Mouse (Mus musculus) frontal cortex, adult (tissue): Measurements from ENCODE around the gene A3galt2.

ENCODE experiments used
- ATAC-seq: cut with Nextera tagmentation; 2 replicates; pipeline ENCODE4 v1.9.2; 2017; ENCODE audit warnings: mild to moderate bottlenecking, moderate library complexity, mixed read lengths; ENCODE audit not compliant: low TSS enrichment

Gene A3galt2

DNA sequence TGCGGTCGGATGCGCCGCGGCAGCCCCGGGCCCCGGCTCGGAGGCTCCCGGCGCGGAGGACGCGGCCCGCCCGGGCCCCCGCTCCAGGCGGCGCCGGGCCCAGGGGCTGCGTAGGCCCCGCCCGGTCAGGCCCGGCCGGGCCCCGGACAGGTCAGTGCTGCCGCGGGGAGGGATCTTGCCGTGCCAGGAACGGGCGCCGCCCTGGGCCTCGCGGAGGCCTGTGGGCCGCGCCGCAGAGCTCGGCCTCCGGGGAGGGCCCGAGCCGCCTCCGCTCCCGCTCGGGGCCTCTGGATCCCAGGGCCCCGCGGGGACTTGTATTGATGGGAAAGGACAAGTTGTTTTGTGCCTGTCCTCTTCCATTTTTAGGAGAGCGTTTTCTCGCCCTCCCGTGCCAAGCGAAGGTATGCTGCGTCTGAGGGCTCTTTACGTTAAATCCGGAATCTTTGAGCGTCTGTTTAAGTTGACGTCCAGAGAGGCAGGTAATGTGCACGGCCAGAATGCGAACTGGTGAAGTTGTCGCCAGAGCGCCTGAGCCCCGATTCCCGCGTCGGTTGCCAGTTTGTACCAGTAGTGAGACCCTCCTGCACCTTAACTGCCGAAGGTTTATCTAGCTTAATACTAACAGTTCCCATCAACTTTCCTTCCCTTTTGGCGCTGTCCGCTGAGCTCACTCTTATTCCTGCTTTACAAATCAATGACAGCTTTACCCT lies 27.3 kb upstream of the A3galt2 start:
- ATAC-seq = peak; percentile 49

DNA sequence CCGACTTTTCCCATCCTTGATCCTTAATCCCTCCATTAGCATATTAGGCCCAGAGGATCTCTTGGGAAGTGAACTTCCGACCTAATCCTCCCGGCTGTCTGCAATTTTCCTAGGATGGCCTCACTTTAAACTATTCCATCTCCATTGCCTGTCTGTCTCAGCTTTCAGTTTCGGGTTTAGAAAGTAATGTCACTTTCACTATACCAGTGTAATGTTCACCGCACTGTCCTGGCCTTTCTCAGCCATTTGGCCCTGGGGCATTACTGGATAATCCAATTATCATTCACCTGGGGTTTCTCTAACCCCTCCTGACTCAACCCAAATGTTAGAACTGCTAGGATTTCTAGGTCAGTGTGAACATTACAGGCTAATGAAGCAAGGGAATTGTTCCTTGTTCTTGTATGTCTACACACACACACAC lies 26.7 kb upstream of the A3galt2 start:
- no peak for ATAC-seq

- ATAC-seq = no peak
These were observed 26.0 kb upstream of the A3galt2 start for GRCm38 (mm10) chr4:128729033-128729708.

DNA sequence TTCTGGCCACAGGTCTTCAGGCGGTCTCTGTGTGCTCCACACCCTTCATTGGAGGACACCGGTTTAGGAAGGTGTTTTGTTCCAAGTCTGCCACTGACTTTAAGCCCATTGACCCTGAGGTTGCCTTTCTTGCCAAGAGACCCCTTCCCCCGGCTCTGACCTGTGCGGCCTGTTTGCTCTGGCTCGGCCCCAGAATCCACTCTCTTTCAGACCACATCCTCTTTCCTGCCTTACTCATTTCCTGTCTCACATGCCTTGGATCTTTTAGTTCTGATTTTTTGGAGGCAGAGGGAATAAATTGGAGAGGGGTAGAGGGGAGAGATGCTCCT lies 25.5 kb upstream of the A3galt2 start:
- no peak for ATAC-seq

DNA sequence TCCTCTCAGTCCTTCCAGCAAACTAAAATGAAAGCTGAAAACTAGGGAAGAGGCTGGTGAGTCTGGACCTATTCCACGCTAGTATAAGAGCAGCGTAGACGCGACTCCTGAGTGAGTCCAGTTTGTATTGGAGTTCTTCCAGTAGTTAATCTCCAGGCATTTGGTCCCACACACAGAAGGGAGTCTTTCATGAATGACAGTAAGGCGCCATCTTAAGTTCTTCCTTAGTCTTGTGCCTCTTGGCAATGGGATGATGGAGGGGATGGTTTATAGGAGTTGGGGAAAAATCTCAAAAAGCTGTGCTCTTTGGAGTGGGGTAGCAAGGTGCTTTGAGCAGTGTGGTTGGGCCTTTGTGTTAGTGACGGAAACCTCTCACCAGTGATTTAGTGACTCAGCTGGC lies 24.9 kb upstream of the A3galt2 start:
- no peak for ATAC-seq

GRCm38 (mm10) chr4:128732794-128733193 lies 22.4 kb upstream of the A3galt2 start:
- no peak for ATAC-seq

GRCm38 (mm10) chr4:128733496-128733895 lies 21.7 kb upstream of the A3galt2 start:
- ATAC-seq = no peak

DNA sequence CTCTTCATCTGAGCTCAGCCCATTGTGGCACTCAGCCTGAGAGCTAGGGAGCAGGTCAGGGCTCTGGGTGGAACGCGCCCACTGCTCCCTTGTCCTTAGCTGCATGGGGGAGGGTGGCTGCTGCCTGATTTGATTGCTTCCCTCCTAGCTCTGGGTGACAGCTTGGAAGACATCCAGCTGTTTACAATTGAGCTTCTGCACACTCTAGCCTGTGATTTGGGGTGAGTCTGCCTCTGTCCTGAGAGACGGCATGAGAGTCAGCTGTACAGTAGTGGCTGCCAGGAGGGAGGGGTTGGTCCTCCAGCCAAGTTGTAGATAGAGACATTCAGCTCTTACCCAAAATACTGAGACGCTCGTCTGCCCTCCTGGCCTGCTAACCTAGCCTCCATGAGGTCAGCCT lies 20.9 kb upstream of the A3galt2 start:
- peak; percentile 69 for ATAC-seq

DNA sequence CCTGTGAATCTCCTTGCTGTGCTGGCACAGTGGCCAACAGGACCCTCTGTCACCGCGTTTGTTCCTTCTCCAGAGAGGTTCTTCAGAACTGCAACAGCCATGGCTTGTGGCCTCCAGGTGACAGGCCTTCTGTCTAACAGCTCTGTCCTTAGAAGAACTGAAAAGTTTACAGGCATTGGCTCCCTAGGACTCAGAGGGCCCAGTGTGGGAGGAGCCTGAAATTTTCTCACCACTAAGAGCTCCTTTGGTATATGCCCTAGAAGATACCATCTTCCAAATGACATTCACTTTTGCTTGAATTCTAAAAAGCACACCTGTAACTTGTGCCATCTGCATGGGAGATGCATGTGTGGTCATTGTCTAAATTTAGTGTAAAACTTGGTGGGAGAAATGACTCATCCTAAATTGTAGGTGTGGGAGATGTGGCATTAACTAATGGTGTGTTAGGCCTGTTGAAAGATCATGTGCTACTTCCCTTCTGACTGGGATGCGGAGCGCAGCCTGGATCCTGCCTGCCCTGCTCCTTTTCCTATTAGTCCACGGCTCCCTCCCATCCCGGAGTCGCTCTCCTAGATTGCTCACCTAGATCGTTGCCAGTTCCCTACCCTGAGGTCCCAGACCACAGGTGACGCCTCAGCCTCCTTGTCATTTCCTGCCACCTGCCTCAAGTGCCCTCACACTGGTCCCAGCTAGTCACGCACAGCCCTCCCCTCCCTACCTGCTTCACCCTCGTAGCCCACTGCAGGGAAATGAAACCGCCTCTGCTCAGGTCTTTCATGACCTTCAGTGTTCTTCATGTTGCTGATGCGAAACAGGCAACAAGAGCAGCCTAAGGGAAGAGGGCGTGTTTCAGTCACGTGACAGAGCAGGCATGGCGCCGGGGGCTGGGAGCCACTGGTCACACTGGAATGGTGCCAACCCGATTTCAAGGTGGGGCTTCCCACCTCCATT lies 20.2 kb upstream of the A3galt2 start:
- peak; percentile 42; the same call in 1 of the 2 replicates for ATAC-seq

DNA sequence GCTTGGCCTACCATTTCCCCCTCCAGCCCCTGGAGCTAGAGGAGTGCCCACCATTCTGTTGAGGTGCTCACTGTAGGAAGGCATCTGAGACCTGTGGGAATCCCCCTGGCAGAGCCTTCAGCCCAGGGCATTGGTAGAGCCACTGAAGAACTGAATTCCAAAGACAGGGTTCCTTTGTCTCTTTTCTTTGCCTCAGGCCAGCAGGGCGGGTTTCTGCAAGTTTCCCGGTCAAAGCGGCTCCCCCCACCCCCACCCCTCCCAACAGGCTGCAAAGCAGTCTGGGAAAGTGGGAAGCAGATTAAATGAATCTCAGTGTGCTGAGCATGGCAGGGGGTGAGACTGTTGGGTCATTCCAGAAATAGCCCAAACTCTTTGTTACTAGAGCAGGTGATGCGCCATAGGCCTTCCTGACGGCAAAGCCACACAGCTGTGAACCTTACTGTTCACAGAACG lies 18.0 kb upstream of the A3galt2 start:
- ATAC-seq = no peak

DNA sequence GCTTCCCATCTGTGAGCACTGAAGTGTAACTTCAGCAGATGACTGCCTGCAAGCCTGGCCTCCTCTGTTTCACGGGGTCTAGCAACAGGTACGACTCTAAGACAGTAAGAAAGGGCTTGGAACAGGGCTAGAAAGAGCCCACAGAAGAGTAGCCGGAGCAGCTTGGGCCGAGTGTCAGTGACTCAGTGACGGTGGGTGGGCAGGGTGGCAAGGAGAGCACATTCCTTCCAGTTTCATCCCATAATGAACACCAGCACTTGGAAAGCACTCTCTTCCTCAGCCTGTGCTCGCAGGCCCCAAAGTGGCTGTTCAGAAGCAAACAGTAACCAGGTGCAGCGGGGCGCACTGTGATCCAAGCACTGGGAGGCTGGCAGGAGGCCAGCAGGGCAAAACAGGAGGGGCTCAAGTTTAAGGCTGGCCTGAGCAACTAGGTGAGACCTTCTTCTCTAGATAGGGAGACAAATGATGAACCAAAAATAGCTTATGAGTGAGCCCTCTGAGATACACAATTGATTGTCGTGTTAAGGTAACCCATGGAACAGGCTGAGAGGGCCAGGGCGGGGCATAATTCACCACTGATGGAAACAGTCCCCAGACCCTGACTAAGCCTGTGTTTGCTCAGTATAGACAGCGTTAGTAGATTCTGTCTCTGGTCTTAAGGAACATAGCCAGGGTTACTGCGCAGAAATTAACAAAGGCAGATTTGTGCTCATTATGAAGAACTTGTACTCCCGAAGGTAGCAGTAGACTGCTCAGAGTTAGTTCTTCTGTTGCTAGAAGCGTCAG lies 17.1 kb upstream of the A3galt2 start:
- ATAC-seq = no peak

- ATAC-seq = no peak
These were observed 14.3 kb upstream of the A3galt2 start for GRCm38 (mm10) chr4:128740878-128741277.

DNA sequence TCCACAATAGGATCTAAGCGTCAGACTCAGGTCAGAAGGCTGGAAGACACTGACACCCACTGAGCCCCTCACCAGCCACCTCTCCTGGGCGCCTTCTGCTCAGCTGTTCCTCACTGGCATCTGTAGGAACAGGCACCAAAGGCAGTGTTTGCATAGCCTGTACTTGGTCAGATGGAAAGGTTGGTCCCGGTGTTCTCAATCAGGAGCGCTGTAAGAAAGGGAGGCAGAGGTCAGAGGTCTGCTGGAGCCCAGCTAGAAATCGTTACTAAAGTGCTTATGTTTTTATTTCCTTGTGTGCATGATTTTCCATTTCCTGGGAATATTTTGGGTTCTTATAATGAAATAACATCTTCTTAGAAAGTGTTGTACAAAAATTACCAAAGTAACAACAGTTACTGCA lies 13.3 kb upstream of the A3galt2 start:
- no peak for ATAC-seq

DNA sequence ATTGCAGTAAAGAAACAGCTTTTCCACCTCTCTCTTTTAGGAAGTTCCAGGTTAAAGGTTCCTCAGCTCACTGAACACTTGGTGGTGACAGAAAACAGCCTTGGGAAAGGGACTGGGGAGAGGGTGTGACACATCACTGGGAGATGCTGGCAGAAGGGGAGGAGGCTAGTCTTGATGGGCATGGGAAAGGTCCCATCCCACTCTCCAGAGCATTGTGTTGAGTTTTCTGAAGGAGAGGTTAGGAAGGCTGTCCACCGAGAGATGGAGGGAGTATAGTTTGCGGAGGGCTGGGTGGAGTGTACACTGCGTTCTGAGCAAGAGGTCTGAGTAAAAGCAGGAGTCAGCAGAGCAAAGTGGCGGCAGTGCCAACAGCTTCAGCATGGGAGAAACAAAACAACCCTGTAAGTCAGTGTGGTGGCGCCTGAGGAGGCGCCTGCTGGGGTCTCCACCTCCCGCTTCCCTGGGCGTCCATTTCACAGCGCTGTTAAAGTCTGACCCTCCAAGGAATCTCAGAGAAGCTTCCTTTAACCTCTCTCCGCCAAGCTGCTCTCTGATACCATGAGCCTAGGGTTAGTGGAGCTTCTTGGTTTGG lies 12.7 kb upstream of the A3galt2 start:
- no peak for ATAC-seq

DNA sequence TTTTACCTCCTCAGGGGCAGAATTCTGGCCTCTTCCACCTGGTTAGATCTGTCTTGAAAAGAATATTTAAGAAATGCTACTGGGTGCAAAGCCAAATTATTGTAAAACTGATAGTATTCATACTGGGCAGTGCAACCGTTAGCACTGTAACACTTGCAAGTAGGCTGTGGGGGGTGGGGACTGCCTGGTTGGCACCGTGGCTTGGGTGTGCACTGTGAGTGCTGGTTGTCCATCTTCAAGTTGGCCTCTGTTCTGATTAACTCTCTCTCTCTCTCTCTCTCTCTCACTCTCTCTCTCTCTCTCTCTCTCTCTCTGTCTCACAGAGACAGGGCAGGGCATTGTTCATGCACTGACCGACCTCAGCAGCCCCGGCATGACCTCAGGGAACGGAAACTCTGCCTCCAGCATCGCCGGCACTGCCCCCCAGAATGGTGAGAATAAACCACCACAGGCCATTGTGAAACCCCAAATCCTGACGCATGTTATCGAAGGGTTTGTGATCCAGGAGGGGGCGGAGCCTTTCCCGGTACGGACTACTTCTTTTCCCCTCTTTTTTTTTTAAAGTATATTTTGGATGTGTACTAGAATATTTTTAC lies 12.0 kb upstream of the A3galt2 start:
- no peak for ATAC-seq

DNA sequence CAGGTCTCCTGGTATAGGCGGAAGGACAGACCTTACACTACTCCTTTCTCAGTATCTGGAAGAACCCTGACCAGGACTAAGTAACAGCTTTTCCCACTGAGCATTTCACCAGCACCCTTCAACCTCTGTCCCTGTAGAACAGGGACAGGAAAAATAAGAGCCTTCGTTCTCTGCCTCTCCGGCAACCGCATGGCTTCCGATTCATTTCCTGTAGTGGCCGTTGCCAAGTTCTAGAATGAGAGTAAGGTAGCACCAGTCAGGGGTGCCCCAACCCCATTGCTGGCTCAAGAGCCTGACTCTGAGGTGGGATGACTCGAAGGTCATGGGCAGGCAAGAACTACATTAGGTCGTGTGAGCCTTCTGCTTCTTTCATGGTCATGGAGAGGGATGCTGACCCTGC lies 10.0 kb upstream of the A3galt2 start:
- no peak for ATAC-seq

DNA sequence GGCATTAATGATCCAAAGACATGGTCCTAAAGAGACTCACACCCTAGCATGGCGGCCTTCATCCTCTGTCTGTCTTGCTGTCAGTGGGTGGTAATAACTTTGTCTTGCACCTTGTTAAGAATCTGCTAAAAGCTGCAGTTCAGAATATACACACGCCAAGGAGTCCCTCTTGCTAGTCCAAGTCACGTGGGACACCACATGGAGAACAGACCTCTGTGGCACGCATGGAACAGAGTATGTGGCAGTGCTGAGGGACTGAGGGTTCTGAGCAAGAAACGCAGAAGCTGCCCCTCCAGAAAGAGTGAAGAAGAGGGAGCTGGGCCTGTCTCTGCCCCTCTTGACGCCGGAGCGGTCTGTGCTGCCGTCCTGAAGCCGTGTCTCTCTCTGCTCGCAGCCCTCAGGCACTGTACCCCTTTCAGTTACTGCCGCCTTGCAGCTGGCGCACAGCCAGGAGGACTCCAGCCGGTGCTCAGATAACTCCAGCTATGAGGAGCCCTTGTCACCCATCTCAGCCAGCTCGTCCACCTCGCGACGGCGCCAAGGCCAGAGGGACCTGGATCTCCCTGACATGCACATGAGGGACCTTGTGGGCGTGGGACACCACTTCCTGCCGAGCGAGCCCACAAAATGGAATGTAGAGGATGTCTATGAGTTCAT lies 7.4 kb upstream of the A3galt2 start:
- 0 out of 2 replicates have a peak, but pooled peaks have one; percentile 41 for ATAC-seq

DNA sequence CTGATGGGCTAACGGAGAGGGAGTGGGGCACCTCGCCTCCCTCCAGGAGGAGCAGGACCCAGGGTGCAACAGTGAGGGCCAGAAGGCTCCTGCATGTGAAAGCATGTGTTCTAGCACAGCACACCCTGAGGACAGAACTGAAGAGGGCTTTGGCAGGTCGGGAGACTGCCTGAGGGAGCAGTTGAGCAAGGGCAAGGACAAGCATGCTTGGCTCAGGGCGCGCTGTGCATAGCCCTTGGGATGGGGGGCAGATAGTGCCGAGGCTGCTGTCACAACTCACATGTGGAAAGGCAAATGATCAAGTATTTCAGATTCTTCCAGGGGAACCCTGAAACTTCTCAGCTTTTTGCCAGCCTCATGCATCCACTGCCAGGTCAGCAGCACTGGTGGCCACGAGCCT lies 6.9 kb upstream of the A3galt2 start:
- ATAC-seq = no peak

GRCm38 (mm10) chr4:128751006-128751405 lies 4.2 kb upstream of the A3galt2 start:
- ATAC-seq = no peak

- no peak for ATAC-seq
These were observed 3.0 kb upstream of the A3galt2 start for GRCm38 (mm10) chr4:128752031-128752757.
